Mouse (Mus musculus): ENCODE results near the gene Inpp5e.

DNA sequence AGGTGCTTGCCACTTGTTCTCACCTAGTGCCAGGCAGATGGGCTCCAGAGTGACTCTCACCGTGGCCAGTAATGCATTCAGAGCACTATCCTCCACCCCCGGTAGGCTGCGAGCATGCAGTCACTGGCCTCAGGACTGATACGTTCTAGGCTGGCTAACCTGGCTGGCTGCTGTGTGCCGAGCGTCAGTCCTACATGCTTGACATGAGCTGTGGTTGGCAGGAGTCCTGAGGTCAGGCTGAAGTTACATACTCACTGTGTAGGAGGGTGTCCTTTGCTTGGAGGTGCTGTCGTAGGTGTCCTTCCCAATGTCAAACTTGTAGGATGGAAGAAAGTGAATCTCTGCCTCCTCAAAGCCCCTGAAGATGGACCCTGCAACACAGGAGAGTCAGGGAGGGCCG is 10.0 kb downstream of the Inpp5e start:
- TF ChIP-seq POLR2A (IDR thresholded peaks at IDR 0.05; ENCODE audit: borderline replicate concordance, insufficient read depth, low read length) (no peak), CTCF (IDR thresholded peaks at IDR 0.05; ENCODE audit: borderline replicate concordance, insufficient read depth, low read depth, low read length) (no peak)
